Mouse (Mus musculus) bone marrow macrophage, adult 2 months (primary cell): ENCODE measurements around the gene Ret. TPM values are rescaled to one million over a fixed set of nuclear protein-coding genes. Genes with fewer than 3 reads are reported as not detected.

ENCODE experiments used
- H3K27ac ChIP-seq: 2 replicates; pipeline ENCODE4 v1.5.1; 2012; ENCODE audit warnings: low read depth, low read length; ENCODE audit not compliant: insufficient read depth
- H3K4me1 ChIP-seq: 2 replicates; pipeline ENCODE4 v1.6.1; 2012; ENCODE audit warnings: low read length; ENCODE audit not compliant: control insufficient read depth, insufficient read depth
- H3K4me3 ChIP-seq: 2 replicates; pipeline ENCODE4 v1.5.1; 2012; ENCODE audit warnings: mild to moderate bottlenecking, low read length, moderate library complexity; ENCODE audit not compliant: insufficient read depth
- CTCF ChIP-seq: IDR thresholded peaks from 2 replicates; pipeline ENCODE4 v1.5.1; 2012; ENCODE audit warnings: low read depth, mild to moderate bottlenecking, low read length, moderate library complexity
- POLR2A ChIP-seq: IDR thresholded peaks from 2 replicates; pipeline ENCODE4 v1.6.1; 2012; ENCODE audit warnings: mild to moderate bottlenecking, low read depth, low read length, borderline replicate concordance
- polyA plus RNA-seq: library from polyadenylated mRNA; stranded (reverse); fragments of >200 nt; gene quantifications from 2 replicates; pipeline ENCODE4 v1.2.4, GENCODE M21; 2012; ENCODE audit not compliant: missing spikeins, insufficient read depth, insufficient read length

Gene Ret
- polyA plus RNA-seq, 1 experiment: not detected

GRCm38 (mm10) chr6:118127827-118128487 is 69.6 kb downstream of the Ret start:
- TF ChIP-seq POLR2A: no peak
- no peak for TF ChIP-seq CTCF
- Histone ChIP-seq H3K4me3 (no peak overlapping the region), H3K4me1 (peaks cover 28% of the 10 kb centered on the region), H3K27ac (peak overlapping the region; percentile 98)

DNA sequence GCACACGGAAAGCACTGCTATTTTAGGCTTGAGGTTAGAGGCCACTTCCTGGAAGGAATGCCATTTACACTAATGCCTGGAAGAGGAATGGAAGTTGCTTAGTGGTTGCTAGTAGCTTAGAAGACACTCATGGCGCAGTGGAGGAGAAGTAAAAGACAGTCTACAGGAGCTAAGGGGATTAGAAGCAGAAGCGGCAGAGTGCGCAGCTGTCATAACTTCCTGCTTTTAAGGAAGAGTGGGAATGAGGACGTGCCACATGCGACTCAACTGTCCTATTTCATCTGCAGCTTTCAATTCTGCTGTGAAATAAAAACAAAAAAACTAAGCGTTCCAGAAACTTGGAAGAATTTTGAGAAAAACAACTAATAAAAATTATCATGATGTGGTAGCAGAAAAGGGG is 70.3 kb downstream of the Ret start:
- Histone ChIP-seq H3K4me1 (peaks cover 31% of the 10 kb centered on the region), H3K27ac (peak overlapping the region; percentile 98)
- TF ChIP-seq CTCF: no peak
- no peak for TF ChIP-seq POLR2A

DNA sequence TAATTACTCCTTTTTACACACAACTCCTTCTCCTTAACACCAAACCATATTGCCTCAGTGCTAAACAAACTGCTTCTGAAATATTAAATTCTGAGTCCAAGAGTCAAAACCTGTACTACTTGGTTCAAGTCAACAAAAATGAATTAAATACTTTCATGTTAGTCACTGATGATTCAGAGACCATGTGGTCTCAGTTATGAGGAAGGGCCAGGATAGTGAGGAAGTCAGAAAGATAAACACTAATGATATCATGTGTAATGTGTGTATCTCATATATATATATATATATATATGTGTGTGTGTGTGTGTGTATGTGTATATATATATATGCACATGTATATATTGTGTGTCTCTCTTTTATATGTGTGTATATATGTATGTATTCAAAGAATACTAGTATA is 70.9 kb downstream of the Ret start:
- H3K27ac ChIP-seq: peak overlapping the region; percentile 98
- H3K4me1 ChIP-seq: peaks cover 28% of the 10 kb centered on the region
- H3K4me3 ChIP-seq: no peak overlapping the region

More for the DNA sequence above, 70.3 kb downstream of the Ret start:
- H3K4me3 ChIP-seq: peak overlapping the region; percentile 48

DNA sequence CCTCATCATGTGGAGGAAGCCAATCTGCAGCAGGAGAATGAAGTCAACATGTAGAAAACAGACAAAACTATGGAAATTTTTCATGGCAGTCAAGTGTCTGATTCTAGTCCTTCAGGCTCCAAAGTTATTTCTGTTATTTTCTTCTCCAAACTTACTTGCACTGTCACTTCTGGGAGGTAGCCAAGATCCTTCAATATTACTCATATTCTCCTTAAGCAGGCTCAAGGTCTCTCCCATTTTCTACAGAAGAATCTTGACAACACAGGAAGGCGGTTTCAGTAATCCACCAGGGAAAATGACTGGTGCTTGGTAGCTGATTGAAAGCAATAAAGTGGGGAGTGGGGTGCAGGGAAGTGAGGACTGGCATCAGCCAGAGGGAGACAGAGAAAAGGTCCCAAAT is 74.8 kb downstream of the Ret start:
- H3K27ac ChIP-seq: no peak overlapping the region
- H3K4me3 ChIP-seq: no peak overlapping the region
- peaks cover 15% of the 10 kb centered on the region for H3K4me1 ChIP-seq
- TF ChIP-seq POLR2A (no peak), CTCF (no peak)

More for the DNA sequence above, 70.9 kb downstream of the Ret start:
- TF ChIP-seq CTCF (no peak), POLR2A (no peak)

DNA sequence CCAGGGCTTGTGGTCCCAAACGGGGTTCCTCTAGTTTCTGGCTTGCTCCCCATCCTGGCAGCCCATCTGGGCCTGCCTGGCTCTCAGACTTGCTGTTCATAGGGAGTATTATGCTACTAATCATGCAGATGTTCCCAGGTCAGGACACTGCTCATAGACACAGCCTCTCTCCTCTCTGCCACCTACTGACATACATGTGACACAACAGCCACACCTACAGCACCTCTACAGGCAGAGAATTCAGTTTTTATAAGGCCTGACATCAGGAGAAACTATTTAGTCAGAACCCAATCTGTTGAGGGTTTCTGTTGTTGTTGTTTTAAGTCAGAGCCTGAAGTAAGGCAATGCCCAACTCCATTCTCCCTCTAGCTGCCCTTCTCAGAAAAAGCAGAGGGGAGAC is 85.7 kb downstream of the Ret start:
- no peak overlapping the region for H3K4me3 ChIP-seq
- no peak for TF ChIP-seq POLR2A
- no peak overlapping the region for H3K27ac ChIP-seq
- H3K4me1 ChIP-seq: no peaks in the 10 kb centered on the region

Other genes starting within 250 kb of the Ret start
- gene Rasgef1a, start 186.3 kb downstream of the Ret start, polyA plus RNA-seq: 2.3 and 3.0 TPM in 2 replicates
- 47.0 and 49.9 TPM in 2 replicates for gene Csgalnact2, start 58.6 kb downstream of the Ret start, polyA plus RNA-seq
- gene Bms1, start 221.8 kb upstream of the Ret start, polyA plus RNA-seq: 21.6 and 26.0 TPM in 2 replicates